Mouse (Mus musculus): ENCODE measurements at regions not wholly inside any gene's neighbourhood (a gene's known extent, or its start where the extent isn't known, plus 50 kb on each side); places are given as distances from the start of the nearest gene placed in this dataset.

DNA sequence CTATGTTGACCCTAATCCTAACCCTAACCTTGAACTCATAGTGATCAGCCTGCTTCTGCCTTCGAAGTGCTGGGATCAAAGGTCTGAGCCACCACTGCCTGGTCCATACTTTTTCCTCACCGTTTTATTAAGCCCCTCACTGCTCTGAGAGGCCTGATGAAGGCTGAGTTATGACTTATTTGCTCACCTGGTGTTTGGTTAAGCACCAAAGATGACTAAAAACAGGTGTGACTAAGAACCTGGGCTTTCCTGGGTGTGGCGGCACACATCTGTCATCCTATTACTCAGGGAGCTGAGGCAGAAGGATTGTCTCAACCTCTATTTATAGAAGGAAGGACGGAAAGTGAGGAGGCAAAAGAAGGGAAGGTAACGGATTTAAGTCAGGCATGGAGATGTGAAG lies 137.5 kb upstream of the Max start:
- TF ChIP-seq CTCF (IDR thresholded peaks at IDR 0.05; ENCODE audit: low read depth, low read length) (no peak), POLR2AphosphoS5 (IDR thresholded peaks at IDR 0.05; ENCODE audit: insufficient replicate concordance, low read depth, low read length) (no peak), TAL1 (conservative IDR thresholded peaks at IDR 0.05; ENCODE audit: low read depth, low read length) (no peak), GATA2 (IDR thresholded peaks at IDR 0.05; ENCODE audit: borderline replicate concordance, low read depth, low read length) (no peak), GATA1 (IDR thresholded peaks at IDR 0.05; ENCODE audit: borderline replicate concordance, low read length) (no peak)
